Mouse (Mus musculus) megakaryocyte, embryonic 14.5 days (primary cell): ENCODE results near the gene Acss2. TPM values are rescaled to one million over a fixed set of nuclear protein-coding genes. Genes with fewer than 3 reads are reported as not detected.
A peak's percentile ranks its signal among the peaks of the same experiment; 100 is the strongest.
"Not testable (repeated sequence)": the region's sequence is repeated elsewhere in the genome, so short reads cannot be mapped to it uniquely, and the experiment has no call there.

ENCODE experiments used
- H3K27me3 ChIP-seq: replicated peaks from 2 replicates; pipeline ENCODE3; 2012; ENCODE audit warnings: inconsistent platforms
- H3K36me3 ChIP-seq: replicated peaks from 2 replicates; pipeline ENCODE3; 2012; ENCODE audit warnings: low read length, inconsistent platforms, mixed read lengths
- H3K4me1 ChIP-seq: 2 replicates; pipeline ENCODE4 v1.6.1; 2012; ENCODE audit warnings: inconsistent platforms
- H3K4me3 ChIP-seq: replicated peaks from 2 replicates; pipeline ENCODE3; 2012; ENCODE audit warnings: moderate library complexity, mild to moderate bottlenecking, inconsistent platforms
- H3K9me3 ChIP-seq: 2 replicates; pipeline ENCODE4 v1.6.1; 2012; ENCODE audit warnings: inconsistent platforms
- FLI1 ChIP-seq: IDR thresholded peaks from 2 replicates; pipeline ENCODE4 v1.6.1; 2012; ENCODE audit warnings: low read length, inconsistent platforms, mixed read lengths
- GATA1 ChIP-seq: IDR thresholded peaks from 3 replicates; pipeline ENCODE4 v1.6.1; 2012; ENCODE audit warnings: mixed read lengths, low read length, inconsistent platforms, borderline replicate concordance
- polyA plus RNA-seq: library from polyadenylated mRNA; stranded (reverse); fragments of >175 nt; gene quantifications from 2 replicates; pipeline ENCODE4 v1.2.3, GENCODE M21; 2012; ENCODE audit warnings: low replicate concordance; ENCODE audit not compliant: insufficient read depth

Gene Acss2
- polyA plus RNA-seq, 1 experiment: 10.2 TPM

GRCm38 (mm10) chr2:155537761-155538462 is 20.2 kb downstream of the Acss2 start:
- no peak for TF ChIP-seq FLI1
- TF ChIP-seq GATA1: no peak
- no peak overlapping the region for H3K4me3 ChIP-seq
- no peaks in the 10 kb centered on the region for H3K27me3 ChIP-seq
- peaks cover 24% of the 10 kb centered on the region for H3K4me1 ChIP-seq
- H3K9me3 ChIP-seq: no peaks in the 10 kb centered on the region
- H3K36me3 ChIP-seq: peaks cover 5% of the 10 kb centered on the region

GRCm38 (mm10) chr2:155538463-155539057 is 20.8 kb downstream of the Acss2 start:
- not testable (repeated sequence) for H3K9me3 ChIP-seq, H3K27me3 ChIP-seq, H3K36me3 ChIP-seq, H3K4me3 ChIP-seq
- H3K4me1 ChIP-seq: peaks cover 24% of the 10 kb centered on the region

- Histone ChIP-seq H3K4me3 (no peak overlapping the region), H3K27me3 (no peaks in the 10 kb centered on the region), H3K36me3 (peaks cover 5% of the 10 kb centered on the region), H3K4me1 (peaks cover 24% of the 10 kb centered on the region), H3K9me3 (no peaks in the 10 kb centered on the region)
- TF ChIP-seq GATA1 (no peak), FLI1 (no peak)
Measured at GRCm38 (mm10) chr2:155539696-155540095, 21.9 kb downstream of the Acss2 start.

- no peak for TF ChIP-seq FLI1
- TF ChIP-seq GATA1: no peak
- H3K27me3 ChIP-seq: no peaks in the 10 kb centered on the region
- no peaks in the 10 kb centered on the region for H3K9me3 ChIP-seq
- peaks cover 28% of the 10 kb centered on the region for H3K4me1 ChIP-seq
- peaks cover 4% of the 10 kb centered on the region for H3K36me3 ChIP-seq
- H3K4me3 ChIP-seq: peak overlapping the region; percentile 64
Measured at GRCm38 (mm10) chr2:155540822-155541458, 23.2 kb downstream of the Acss2 start.

- no peak for TF ChIP-seq FLI1
- TF ChIP-seq GATA1: no peak
- Histone ChIP-seq H3K4me1 (peaks cover 44% of the 10 kb centered on the region), H3K4me3 (no peak overlapping the region), H3K36me3 (peaks cover 38% of the 10 kb centered on the region), H3K9me3 (no peaks in the 10 kb centered on the region), H3K27me3 (no peaks in the 10 kb centered on the region)
Measured at GRCm38 (mm10) chr2:155546955-155547354, 29.2 kb downstream of the Acss2 start.

GRCm38 (mm10) chr2:155552336-155552735 is 34.6 kb downstream of the Acss2 start:
- Histone ChIP-seq H3K27me3 (no peaks in the 10 kb centered on the region), H3K4me1 (peaks cover 64% of the 10 kb centered on the region), H3K4me3 (no peak overlapping the region), H3K9me3 (no peaks in the 10 kb centered on the region), H3K36me3 (peaks cover 73% of the 10 kb centered on the region)
- no peak for TF ChIP-seq FLI1
- no peak for TF ChIP-seq GATA1

- Histone ChIP-seq H3K4me1 (peaks cover 57% of the 10 kb centered on the region), H3K27me3 (no peaks in the 10 kb centered on the region), H3K4me3 (no peak overlapping the region), H3K36me3 (peaks cover 76% of the 10 kb centered on the region), H3K9me3 (no peaks in the 10 kb centered on the region)
- TF ChIP-seq FLI1: no peak
- TF ChIP-seq GATA1: no peak
Measured at GRCm38 (mm10) chr2:155552949-155553354, 35.2 kb downstream of the Acss2 start.

- Histone ChIP-seq H3K4me1 (peaks cover 44% of the 10 kb centered on the region), H3K9me3 (no peaks in the 10 kb centered on the region), H3K27me3 (no peaks in the 10 kb centered on the region), H3K4me3 (no peak overlapping the region), H3K36me3 (peaks cover 81% of the 10 kb centered on the region)
- TF ChIP-seq GATA1 (no peak), FLI1 (no peak)
Measured at GRCm38 (mm10) chr2:155554426-155554985, 36.8 kb downstream of the Acss2 start.

GRCm38 (mm10) chr2:155562209-155562608 is 44.5 kb downstream of the Acss2 start:
- TF ChIP-seq GATA1 (no peak), FLI1 (no peak)
- H3K9me3 ChIP-seq: peaks cover 7% of the 10 kb centered on the region
- H3K27me3 ChIP-seq: no peaks in the 10 kb centered on the region
- peaks cover 96% of the 10 kb centered on the region for H3K36me3 ChIP-seq
- H3K4me3 ChIP-seq: no peak overlapping the region
- peaks cover 38% of the 10 kb centered on the region for H3K4me1 ChIP-seq

GRCm38 (mm10) chr2:155562934-155563333 is 45.2 kb downstream of the Acss2 start:
- peaks cover 13% of the 10 kb centered on the region for H3K9me3 ChIP-seq
- H3K27me3 ChIP-seq: no peaks in the 10 kb centered on the region
- TF ChIP-seq FLI1 (no peak), GATA1 (no peak)
- H3K4me1 ChIP-seq: peaks cover 45% of the 10 kb centered on the region
- peaks cover 99% of the 10 kb centered on the region for H3K36me3 ChIP-seq
- no peak overlapping the region for H3K4me3 ChIP-seq
